Mouse (Mus musculus) testis, postnatal 10 days (tissue): Measurements from ENCODE around the gene BC107364.
"Not testable (repeated sequence)": the region's sequence is repeated elsewhere in the genome, so short reads cannot be mapped to it uniquely, and the experiment has no call there.

Experiments used
- DNase-seq: peaks from one replicate; pipeline ENCODE4 v3.0.0; 2021; ENCODE audit warnings: low spot score

BC107364 gene

GRCm38 (mm10) chr3:96452262-96452661 lies at the start of gene BC107364:
Gene BC107364 (minus strand): TSS chr3:96452306.
- DNase-seq, result not testable (repeated sequence)

GRCm38 (mm10) chr3:96501391-96502115 lies 49.4 kb upstream of the BC107364 start:
- DNase-seq, result peak; percentile 95

GRCm38 (mm10) chr3:96500691-96501265 lies 48.7 kb upstream of the BC107364 start:
- peak; percentile 88 for DNase-seq

- DNase-seq, result peak; percentile 93
Observed at GRCm38 (mm10) chr3:96500289-96500621, 48.1 kb upstream of the BC107364 start.

- DNase-seq, result peak; percentile 82
Observed at GRCm38 (mm10) chr3:96499481-96500288, 47.6 kb upstream of the BC107364 start.

- DNase-seq, result peak; percentile 35
Observed at GRCm38 (mm10) chr3:96498476-96499245, 46.6 kb upstream of the BC107364 start.

GRCm38 (mm10) chr3:96497451-96498028 lies 45.4 kb upstream of the BC107364 start:
- peak; percentile 76 for DNase-seq

- DNase-seq, result peak; percentile 42
Observed at GRCm38 (mm10) chr3:96496620-96497275, 44.6 kb upstream of the BC107364 start.

- peak; percentile 32 for DNase-seq
Observed at GRCm38 (mm10) chr3:96496216-96496615, 44.1 kb upstream of the BC107364 start.

- peak; percentile 16 for DNase-seq
Observed at GRCm38 (mm10) chr3:96495490-96496210, 43.5 kb upstream of the BC107364 start.

- DNase-seq, result peak; percentile 3
Observed at GRCm38 (mm10) chr3:96494912-96495311, 42.8 kb upstream of the BC107364 start.

- not testable (repeated sequence) for DNase-seq
Observed at GRCm38 (mm10) chr3:96494456-96494855, 42.4 kb upstream of the BC107364 start.

- not testable (repeated sequence) for DNase-seq
Observed at GRCm38 (mm10) chr3:96489636-96490035, 37.5 kb upstream of the BC107364 start.

GRCm38 (mm10) chr3:96488907-96489629 lies 37.0 kb upstream of the BC107364 start:
- peak; percentile 21 for DNase-seq

- DNase-seq, result not testable (repeated sequence)
Observed at GRCm38 (mm10) chr3:96488290-96488906, 36.3 kb upstream of the BC107364 start.

GRCm38 (mm10) chr3:96487596-96488289 lies 35.6 kb upstream of the BC107364 start:
- peak; percentile 54 for DNase-seq

- not testable (repeated sequence) for DNase-seq
Observed at GRCm38 (mm10) chr3:96486828-96487559, 34.9 kb upstream of the BC107364 start.
